Mouse (Mus musculus): ENCODE results near the gene Gpr87.

Gene Gpr87

GRCm38 (mm10) chr3:59194938-59195337 lies at the start of gene Gpr87:
Gene Gpr87 (minus strand): TSS chr3:59195104.
- no peak for DNase-seq (ENCODE audit: low read depth, low spot score)

- no peak for DNase-seq (ENCODE audit: low read depth, low spot score)
These were observed 48.5 kb upstream of the Gpr87 start for GRCm38 (mm10) chr3:59243384-59243783.

- DNase-seq (ENCODE audit: low read depth, low spot score) = no peak
These were observed 40.0 kb upstream of the Gpr87 start for GRCm38 (mm10) chr3:59234878-59235277.

- DNase-seq (ENCODE audit: low read depth, low spot score) = no peak
These were observed 36.0 kb upstream of the Gpr87 start for GRCm38 (mm10) chr3:59230912-59231311.

GRCm38 (mm10) chr3:59228730-59229551 lies 34.0 kb upstream of the Gpr87 start:
- DNase-seq (ENCODE audit: low read depth, low spot score) = no peak

- DNase-seq (ENCODE audit: low read depth, low spot score) = no peak
These were observed 32.8 kb upstream of the Gpr87 start for GRCm38 (mm10) chr3:59227696-59228095.

GRCm38 (mm10) chr3:59225411-59225810 lies 30.5 kb upstream of the Gpr87 start:
- no peak for DNase-seq (ENCODE audit: low read depth, low spot score)

- DNase-seq (ENCODE audit: low read depth, low spot score) = no peak
These were observed 27.4 kb upstream of the Gpr87 start for GRCm38 (mm10) chr3:59222303-59222702.

- DNase-seq (ENCODE audit: low read depth, low spot score) = no peak
These were observed 24.4 kb upstream of the Gpr87 start for GRCm38 (mm10) chr3:59219326-59219725.

GRCm38 (mm10) chr3:59217211-59217610 lies 22.3 kb upstream of the Gpr87 start:
- no peak for DNase-seq (ENCODE audit: low read depth, low spot score)

GRCm38 (mm10) chr3:59212404-59212803 lies 17.5 kb upstream of the Gpr87 start:
- DNase-seq (ENCODE audit: low read depth, low spot score) = no peak

GRCm38 (mm10) chr3:59211784-59212183 lies 16.9 kb upstream of the Gpr87 start:
- no peak for DNase-seq (ENCODE audit: low read depth, low spot score)

- DNase-seq (ENCODE audit: low read depth, low spot score) = no peak
These were observed 15.8 kb upstream of the Gpr87 start, which contains the start of gene P2ry13 for GRCm38 (mm10) chr3:59210727-59211126. Gene P2ry13 (minus strand): TSS chr3:59210882.

- no peak for DNase-seq (ENCODE audit: low read depth, low spot score)
These were observed 15.2 kb upstream of the Gpr87 start for GRCm38 (mm10) chr3:59210089-59210488.

- DNase-seq (ENCODE audit: low read depth, low spot score) = peak; percentile 67
These were observed 14.0 kb upstream of the Gpr87 start for GRCm38 (mm10) chr3:59208650-59209548.

- DNase-seq (ENCODE audit: low read depth, low spot score) = no peak
These were observed 11.0 kb upstream of the Gpr87 start for GRCm38 (mm10) chr3:59205941-59206340.

GRCm38 (mm10) chr3:59204719-59205503 lies 10.0 kb upstream of the Gpr87 start:
- DNase-seq (ENCODE audit: low read depth, low spot score) = no peak

GRCm38 (mm10) chr3:59203802-59204520 lies 9.1 kb upstream of the Gpr87 start:
- no peak for DNase-seq (ENCODE audit: low read depth, low spot score)

GRCm38 (mm10) chr3:59197329-59197948 lies 2.5 kb upstream of the Gpr87 start:
- DNase-seq (ENCODE audit: low read depth, low spot score) = no peak

GRCm38 (mm10) chr3:59194099-59194498 lies 805 bp downstream of the Gpr87 start:
- DNase-seq (ENCODE audit: low read depth, low spot score) = no peak

GRCm38 (mm10) chr3:59191674-59192073 lies 3.2 kb downstream of the Gpr87 start:
- DNase-seq (ENCODE audit: low read depth, low spot score) = no peak

All from embryo, embryonic 11.5 days (tissue).